Mouse (Mus musculus) frontal cortex, postnatal 10 days (tissue): ENCODE results near the gene Hoxa11.
A peak's percentile ranks its signal among the peaks of the same experiment; 100 is the strongest.

ENCODE experiments used
- DNase-seq, 2 experiments: peaks; one replicate each; pipeline ENCODE4 v3.0.0; 2022; ENCODE audit warnings: low spot score in 2 of 2, mixed read lengths in 1 of 2

Hoxa11 gene

GRCm38 (mm10) chr6:52232984-52233545 lies 12.5 kb downstream of the Hoxa11 start:
- DNase-seq = no peak

GRCm38 (mm10) chr6:52232568-52232965 lies 13.0 kb downstream of the Hoxa11 start:
- DNase-seq = no peak

- DNase-seq = no peak
Measured at GRCm38 (mm10) chr6:52231885-52232567, 13.6 kb downstream of the Hoxa11 start.

- DNase-seq = no peak
Measured at GRCm38 (mm10) chr6:52230516-52231165, 15.0 kb downstream of the Hoxa11 start, which contains the start of gene Hoxa9. TSS of gene Hoxa9 (minus strand) at chr6:52231089.

GRCm38 (mm10) chr6:52229558-52230416 lies 15.8 kb downstream of the Hoxa11 start:
- no peak for DNase-seq

DNA sequence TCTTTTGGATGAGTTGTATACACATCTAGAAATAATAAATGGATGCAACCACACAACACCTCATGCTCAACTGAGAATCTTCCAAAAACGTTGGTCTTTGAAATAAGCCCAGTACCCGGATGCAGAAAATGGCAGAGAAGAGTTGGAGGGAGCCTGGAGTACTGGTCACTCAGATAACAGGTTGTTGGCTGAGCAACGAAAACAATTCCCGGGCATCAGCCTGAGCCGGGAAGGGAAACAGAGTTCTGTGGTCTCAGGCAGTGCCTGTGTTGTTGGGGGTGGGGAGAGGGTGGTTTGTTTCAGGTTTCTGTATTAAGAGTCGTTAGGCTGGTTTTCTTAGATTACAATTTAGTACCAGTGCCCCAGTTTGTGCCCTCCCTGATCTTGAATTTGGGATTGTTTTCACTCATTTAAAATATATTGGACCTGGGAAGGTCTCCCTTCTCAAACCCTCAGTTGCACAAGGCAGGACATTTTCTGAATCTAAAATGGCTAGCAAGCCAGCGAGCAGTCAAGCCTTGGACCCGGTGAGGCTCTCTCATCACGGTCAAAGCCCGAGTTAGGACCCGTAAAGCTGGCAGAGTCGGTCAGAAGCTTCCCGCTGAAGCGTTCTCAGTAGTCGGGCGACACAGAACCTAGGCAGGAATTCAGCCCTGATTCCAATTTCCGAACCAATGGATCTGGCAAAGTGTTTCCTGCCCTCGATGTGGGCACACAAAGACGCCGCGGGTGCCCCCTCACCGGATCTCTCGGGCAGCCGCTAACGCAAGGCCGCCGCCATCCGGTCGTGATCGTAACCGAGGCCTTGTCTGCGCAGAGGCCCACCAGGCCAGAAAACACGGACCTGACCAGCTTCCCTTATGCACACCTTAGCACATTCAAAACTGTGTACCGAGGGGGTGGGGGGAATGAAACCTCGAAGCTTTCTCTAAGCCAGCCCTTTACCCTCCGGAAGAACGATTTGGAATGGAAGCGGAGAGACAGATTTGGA lies 16.8 kb downstream of the Hoxa11 start:
- no peak for DNase-seq

GRCm38 (mm10) chr6:52227470-52228222 lies 18.0 kb downstream of the Hoxa11 start:
- no peak for DNase-seq

DNA sequence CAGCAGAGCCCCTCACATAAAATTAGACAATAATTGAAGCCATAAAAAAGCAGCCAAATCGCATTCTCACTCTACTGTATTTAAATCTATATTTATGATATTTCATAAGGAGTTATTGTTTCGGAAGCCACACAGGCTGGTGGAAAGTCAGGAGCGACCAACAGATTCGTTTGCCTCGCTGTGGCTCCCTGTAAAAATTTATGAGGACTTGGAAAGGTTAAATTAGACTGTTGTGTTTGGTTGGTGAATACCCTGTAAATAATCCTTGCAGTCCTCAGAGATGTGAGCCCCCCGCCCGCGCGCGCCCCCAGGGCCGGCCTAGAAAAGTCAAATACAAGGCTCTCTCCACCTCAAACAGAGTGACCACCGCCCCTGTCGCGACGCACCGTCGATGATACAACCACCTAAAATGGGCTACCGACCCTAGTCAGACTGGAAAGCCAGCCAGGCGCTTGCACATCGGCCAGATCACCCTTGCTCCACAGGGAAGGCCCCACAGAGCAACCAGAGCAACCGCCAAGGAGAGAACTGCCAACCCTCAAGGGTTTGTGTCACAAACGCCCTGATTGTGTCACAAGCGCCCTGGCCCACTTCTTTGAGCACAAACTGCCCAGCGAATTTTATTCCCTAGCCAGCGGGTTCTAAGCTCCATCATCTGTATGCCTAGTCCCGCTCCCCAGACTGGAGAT lies 18.9 kb downstream of the Hoxa11 start:
- DNase-seq = no peak

DNA sequence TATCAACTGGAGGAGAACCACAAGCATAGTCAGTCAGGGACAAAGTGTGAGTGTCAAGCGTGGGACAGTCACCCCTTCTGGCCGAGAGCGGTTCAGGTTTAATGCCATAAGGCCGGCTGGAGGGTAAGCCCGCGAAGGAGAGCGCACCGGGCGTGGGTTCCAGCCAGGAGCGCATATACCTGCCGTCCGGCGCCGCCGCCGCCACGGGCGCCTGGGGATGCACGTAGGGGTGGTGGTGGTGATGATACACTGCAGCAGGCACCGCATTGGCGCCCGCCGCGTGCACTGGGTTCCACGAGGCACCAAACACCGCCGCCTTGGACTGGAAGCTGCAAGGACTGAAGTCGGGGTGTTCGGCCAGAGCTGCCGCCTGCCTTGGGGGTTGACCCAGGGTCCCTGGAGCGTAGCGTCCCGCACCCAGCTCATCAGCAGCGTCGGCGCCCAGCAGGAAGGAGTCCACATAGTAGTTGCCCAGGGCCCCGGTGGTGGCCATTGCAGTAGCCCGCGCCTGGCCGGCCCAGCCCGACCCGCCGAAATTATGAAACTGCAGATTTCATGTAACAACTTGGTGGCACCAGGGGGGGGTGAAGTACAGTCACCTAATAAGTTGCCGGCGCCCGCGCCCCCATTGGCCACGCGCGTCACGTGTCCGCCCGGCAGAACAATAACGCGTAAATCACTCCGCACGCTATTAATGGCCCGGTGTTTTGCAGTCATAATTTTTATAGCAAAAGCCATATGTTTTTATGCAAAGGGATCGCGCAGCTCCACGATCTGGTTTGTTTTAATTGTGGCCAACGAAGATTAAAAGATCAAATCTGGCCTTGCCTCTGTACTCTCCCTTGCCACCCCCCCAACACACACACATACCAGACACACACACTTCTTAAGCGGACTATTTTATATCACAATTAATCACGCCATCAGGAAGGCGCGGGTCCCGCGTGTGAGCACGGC lies 19.7 kb downstream of the Hoxa11 start:
- DNase-seq = no peak

DNA sequence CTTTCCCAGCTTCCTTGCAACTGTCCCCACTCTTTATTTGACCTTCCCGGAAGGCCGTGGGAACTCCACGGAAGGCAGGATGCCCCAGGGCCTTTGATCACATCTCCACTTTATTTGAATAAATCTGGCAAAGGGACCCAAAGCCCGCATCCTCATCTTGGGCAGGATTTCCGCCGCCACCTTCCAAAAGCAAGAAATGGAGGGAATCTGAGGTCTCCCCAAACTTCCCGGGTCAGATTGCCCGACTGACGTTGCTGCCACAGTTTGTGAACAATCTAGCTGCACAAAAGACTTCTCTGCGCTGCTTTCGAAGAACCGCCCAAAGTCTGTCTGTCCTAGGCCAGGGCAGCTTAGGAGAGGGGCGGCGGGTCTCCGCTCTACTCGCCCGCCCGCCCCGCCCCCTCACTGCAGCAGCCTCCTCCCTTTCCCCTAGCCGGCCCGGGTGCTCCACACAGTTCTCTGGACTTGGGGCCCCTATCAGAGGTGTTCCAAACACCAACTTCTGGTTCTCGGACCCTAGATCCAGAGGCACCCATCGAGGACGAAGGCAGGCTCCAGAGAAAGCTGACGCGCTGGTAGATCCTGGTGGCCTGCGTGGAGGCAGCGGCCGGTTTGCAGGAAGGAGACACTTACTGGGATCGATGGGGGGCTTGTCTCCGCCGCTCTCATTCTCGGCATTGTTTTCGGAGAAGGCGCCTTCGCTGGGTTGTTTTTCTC lies 20.6 kb downstream of the Hoxa11 start:
- DNase-seq = no peak

DNA sequence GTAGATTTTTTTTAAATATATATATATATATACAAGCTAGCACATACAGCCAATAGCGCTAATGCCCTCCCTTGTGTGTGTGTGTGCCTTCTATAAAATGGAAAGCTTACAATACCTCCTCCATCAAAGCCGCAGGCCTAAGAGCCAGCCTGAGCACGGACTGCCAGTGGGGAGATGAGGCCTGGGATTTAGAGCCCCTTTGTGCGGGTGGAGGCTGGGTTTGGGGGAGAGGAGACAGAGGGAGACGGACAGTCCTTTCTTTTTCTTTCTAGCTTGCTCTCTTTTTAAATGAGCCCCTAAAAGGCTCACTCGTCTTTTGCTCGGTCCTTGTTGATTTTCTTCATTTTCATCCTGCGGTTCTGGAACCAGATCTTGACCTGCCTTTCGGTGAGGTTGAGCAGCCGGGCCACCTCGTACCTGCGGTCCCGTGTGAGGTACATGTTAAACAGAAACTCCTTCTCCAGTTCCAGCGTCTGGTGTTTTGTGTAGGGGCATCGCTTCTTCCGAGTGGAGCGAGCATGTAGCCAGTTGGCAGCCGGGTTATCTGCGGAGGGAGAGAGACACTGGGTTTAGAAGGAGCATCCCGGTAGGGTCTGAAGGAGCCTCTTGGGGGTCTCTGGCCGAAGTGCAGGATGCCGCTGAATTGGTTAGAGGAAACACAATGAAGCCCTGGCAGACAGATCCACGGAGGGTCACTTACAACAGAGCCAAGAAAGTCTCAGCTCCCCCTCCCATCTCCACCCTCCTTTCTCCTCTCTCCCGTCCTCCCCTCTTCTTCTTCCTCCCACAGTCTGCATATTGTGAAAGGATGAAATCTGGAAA lies 21.5 kb downstream of the Hoxa11 start:
- no peak for DNase-seq

- DNase-seq = no peak
Measured at GRCm38 (mm10) chr6:52222729-52223128, 22.9 kb downstream of the Hoxa11 start.

DNA sequence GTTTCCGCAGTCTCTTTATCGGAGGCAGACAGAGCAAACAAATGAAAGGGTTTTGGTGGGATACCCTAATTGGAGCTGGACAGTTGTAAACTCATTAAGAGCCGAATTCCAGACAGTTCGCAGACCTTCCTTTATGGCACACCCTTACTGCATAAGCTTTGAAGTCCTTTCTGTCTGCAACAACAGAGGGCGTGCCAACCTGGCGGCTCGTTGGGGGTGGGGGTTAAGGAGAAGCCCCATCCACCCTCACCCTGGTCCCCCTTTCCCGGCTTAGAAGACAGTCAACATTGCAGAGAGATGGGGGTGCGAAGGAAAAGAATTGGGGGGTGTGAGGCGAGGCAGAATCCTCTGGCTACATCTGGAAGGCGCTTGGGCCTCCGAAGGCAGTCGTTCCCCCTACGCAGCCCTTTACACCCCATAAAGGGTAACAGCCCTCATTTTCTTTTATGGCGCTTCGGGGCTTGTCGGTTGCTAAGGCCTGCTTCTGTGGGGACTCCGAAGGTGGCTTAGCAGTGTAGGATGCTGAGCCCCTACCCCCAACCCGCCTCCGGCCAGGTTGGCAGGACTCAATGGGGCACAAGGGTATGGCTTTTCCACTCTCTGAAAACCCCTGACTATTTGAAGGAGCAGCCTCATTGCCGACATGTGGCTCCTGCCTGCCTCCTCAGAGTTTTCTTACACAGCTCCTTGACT lies 23.5 kb downstream of the Hoxa11 start:
- DNase-seq = no peak

DNA sequence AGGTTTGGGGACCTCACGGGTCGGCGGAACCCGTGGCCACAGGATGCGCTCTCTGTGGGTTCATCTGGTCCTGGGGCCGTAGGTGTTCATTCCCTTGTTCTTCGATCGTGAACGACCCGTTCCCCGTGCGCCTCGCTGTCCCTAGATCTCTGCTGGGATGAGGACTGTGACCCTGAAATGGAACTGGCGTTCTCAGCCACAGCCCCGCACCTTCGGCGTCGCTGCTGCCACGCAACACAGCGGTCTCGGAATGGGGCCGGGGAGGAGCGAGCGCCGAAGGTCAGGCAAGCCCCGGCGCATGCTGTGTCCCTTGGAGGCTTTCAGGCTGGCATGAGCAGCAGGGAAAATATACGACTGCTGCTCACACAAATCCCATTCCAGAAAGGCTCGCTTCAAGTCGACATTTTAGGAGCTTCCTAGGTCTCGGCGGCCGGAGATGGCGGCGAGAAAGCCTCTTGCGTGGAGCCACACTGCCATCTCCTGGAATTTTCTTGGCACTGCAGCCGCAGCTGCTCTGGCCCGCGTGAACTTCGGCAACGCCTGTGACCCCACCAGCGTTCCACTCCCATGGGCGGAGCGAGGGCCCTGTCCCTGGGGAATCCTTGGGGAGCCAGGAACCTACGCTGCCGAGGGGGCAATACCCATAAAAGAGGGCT lies 24.1 kb downstream of the Hoxa11 start, which contains the start of gene Hoxa7:
Gene Hoxa7, minus strand, starts transcription at position 518 of the 656 bp plus-strand sequence.
- DNase-seq = peak; percentile 32 to 74

DNA sequence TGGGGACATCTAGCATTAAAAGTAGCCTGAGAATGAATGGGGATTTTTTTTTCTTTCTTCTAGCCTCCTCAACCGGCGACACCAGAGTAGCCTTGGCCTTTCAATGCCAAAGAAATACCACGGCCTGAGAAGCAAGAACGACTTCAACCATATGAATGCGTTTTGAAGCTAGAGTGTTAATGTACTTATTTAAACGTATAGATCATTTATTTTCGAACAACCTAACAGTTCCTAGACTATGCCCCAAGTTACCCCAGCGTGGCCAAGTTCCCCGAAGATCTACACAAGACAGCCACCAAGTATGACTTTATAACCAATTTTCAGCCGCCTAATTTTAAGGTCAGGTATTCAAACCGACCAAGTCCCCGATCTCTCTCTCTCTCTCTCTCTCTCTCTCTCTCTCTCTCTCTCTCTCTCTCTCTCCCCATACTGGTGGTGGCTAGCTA lies 24.7 kb downstream of the Hoxa11 start:
- no peak for DNase-seq
